Mouse (Mus musculus): Measurements from ENCODE around the gene Gfm2.

DNA sequence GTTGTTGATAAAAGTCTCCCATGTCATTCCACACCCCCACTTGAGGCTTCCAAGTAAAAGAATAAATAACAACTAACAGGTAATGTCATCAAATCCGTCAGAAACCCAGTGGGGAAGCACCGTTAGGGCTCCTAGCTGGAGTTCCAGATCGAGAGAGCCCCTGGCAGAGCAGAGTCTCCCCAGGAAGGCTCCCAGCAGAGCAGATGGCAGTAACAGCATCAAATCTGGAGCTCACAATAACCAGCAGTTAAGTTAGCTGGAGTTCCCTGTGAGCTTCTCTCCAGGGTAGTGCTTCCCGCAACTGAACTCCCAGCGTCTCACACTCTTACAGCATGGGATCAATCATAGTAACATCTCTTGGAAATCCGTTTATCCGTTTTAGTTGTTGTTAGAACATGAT is 32.7 kb upstream of the Gfm2 start:
- TF ChIP-seq HCFC1 (IDR thresholded peaks at IDR 0.05; ENCODE audit: borderline replicate concordance, insufficient read depth, low read length): no peak
- no peak for TF ChIP-seq ZNF384 (IDR thresholded peaks at IDR 0.05; ENCODE audit: low read depth, low read length)
- no peak for TF ChIP-seq MAFK (IDR thresholded peaks at IDR 0.05; ENCODE audit: insufficient read depth, low read depth, low read length)
- TF ChIP-seq CHD2 (IDR thresholded peaks at IDR 0.05; ENCODE audit: low read depth, low read length): no peak
- no peak for TF ChIP-seq ZC3H11A (IDR thresholded peaks at IDR 0.05; ENCODE audit: borderline replicate concordance, low read depth, low read length)
